Mouse (Mus musculus): ENCODE measurements around the gene Brpf3.
"Not testable (repeated sequence)": the region's sequence is repeated elsewhere in the genome, so short reads cannot be mapped to it uniquely, and the experiment has no call there.

The Brpf3 gene

GRCm38 (mm10) chr17:28799291-28800160, 1.4 kb upstream of the Brpf3 start:
- DNase-seq (ENCODE audit: low spot score in 2 of 2) = no peak

GRCm38 (mm10) chr17:28800281-28800670, 614 bp upstream of the Brpf3 start:
- peak in 1 of 2 experiments; percentile 68 for DNase-seq (ENCODE audit: low spot score in 2 of 2)

- DNase-seq (ENCODE audit: low spot score in 2 of 2) = peak; percentile 98 to 99
Observed at GRCm38 (mm10) chr17:28801474-28802005, 650 bp downstream of the Brpf3 start.

GRCm38 (mm10) chr17:28802006-28802481, 1.2 kb downstream of the Brpf3 start:
- DNase-seq (ENCODE audit: low spot score in 2 of 2) = peak; percentile 50 to 57

- no peak for DNase-seq (ENCODE audit: low spot score in 2 of 2)
Observed at GRCm38 (mm10) chr17:28803316-28803715, 2.4 kb downstream of the Brpf3 start.

- DNase-seq (ENCODE audit: low spot score in 2 of 2) = no peak
Observed at GRCm38 (mm10) chr17:28804973-28805372, 4.1 kb downstream of the Brpf3 start.

GRCm38 (mm10) chr17:28806770-28807169, 5.9 kb downstream of the Brpf3 start:
- no peak for DNase-seq (ENCODE audit: low spot score in 2 of 2)

- DNase-seq (ENCODE audit: low spot score in 2 of 2) = no peak
Observed at GRCm38 (mm10) chr17:28808714-28809113, 7.8 kb downstream of the Brpf3 start.

GRCm38 (mm10) chr17:28809175-28809831, 8.4 kb downstream of the Brpf3 start:
- no peak for DNase-seq (ENCODE audit: low spot score in 2 of 2)

GRCm38 (mm10) chr17:28812345-28812744, 11.5 kb downstream of the Brpf3 start:
- no peak for DNase-seq (ENCODE audit: low spot score in 2 of 2)

GRCm38 (mm10) chr17:28814529-28815097, 13.7 kb downstream of the Brpf3 start:
- no peak for DNase-seq (ENCODE audit: low spot score in 2 of 2)

GRCm38 (mm10) chr17:28815384-28816004, 14.6 kb downstream of the Brpf3 start:
- DNase-seq (ENCODE audit: low spot score in 2 of 2) = no peak

- not testable (repeated sequence) for DNase-seq (ENCODE audit: low spot score in 2 of 2)
Observed at GRCm38 (mm10) chr17:28816326-28816725, 15.4 kb downstream of the Brpf3 start.

GRCm38 (mm10) chr17:28816875-28817811, 16.3 kb downstream of the Brpf3 start:
- DNase-seq (ENCODE audit: low spot score in 2 of 2) = no peak

GRCm38 (mm10) chr17:28820189-28820588, 19.3 kb downstream of the Brpf3 start:
- no peak for DNase-seq (ENCODE audit: low spot score in 2 of 2)

- DNase-seq (ENCODE audit: low spot score in 2 of 2) = no peak
Observed at GRCm38 (mm10) chr17:28823004-28823745, 22.3 kb downstream of the Brpf3 start.

GRCm38 (mm10) chr17:28823749-28824148, 22.9 kb downstream of the Brpf3 start:
- DNase-seq (ENCODE audit: low spot score in 2 of 2) = no peak

GRCm38 (mm10) chr17:28824896-28825295, 24.0 kb downstream of the Brpf3 start:
- DNase-seq (ENCODE audit: low spot score in 2 of 2) = no peak

- DNase-seq (ENCODE audit: low spot score in 2 of 2) = no peak
Observed at GRCm38 (mm10) chr17:28825359-28826041, 24.6 kb downstream of the Brpf3 start.

Data from right cerebral cortex, postnatal 10 days (tissue).